Mouse (Mus musculus) bone marrow, adult 2 months (tissue): ENCODE results near the gene St3gal5. TPM values are rescaled to one million over a fixed set of nuclear protein-coding genes. Genes with fewer than 3 reads are reported as not detected.

Source experiments
- H3K27ac ChIP-seq: fragments of 200-500 bp; 2 replicates; pipeline ENCODE4 v1.5.1; 2012; ENCODE audit warnings: low read depth, mild to moderate bottlenecking, control low read depth, inconsistent platforms, low read length; ENCODE audit not compliant: control insufficient read depth, poor library complexity, insufficient read depth
- H3K4me1 ChIP-seq: fragments of 200-500 bp; 2 replicates; pipeline ENCODE4 v1.6.1; 2011; ENCODE audit warnings: low read length; ENCODE audit not compliant: control insufficient read depth, insufficient read depth
- H3K4me3 ChIP-seq: fragments of 200-500 bp; replicated peaks from 2 replicates; pipeline ENCODE3; 2011; ENCODE audit warnings: mild to moderate bottlenecking, low read depth, low read length, control low read depth; ENCODE audit not compliant: control insufficient read depth
- CTCF ChIP-seq: fragments of 200-500 bp; IDR thresholded peaks from 2 replicates; pipeline ENCODE4 v1.5.1; 2011; ENCODE audit warnings: low read length, control low read depth; ENCODE audit not compliant: control insufficient read depth, insufficient read depth
- POLR2A ChIP-seq: fragments of 200-500 bp; IDR thresholded peaks from 2 replicates; pipeline ENCODE4 v1.6.1; 2011; ENCODE audit warnings: low read depth, mild to moderate bottlenecking, control low read depth, low read length, borderline replicate concordance; ENCODE audit not compliant: control insufficient read depth
- WGBS: fragments of 180-500 bp; shearing (Covaris S2); methylation state at CpG from one replicate; pipeline ENCODE4 v1.1.7; 2018; 5-methylcytosine and 5-hydroxymethylcytosine counted together
- polyA plus RNA-seq: library from polyadenylated mRNA; stranded (reverse); fragments of >200 nt; gene quantifications from 2 replicates; pipeline ENCODE4 v1.2.4, GENCODE M21; 2011; ENCODE audit warnings: low replicate concordance; ENCODE audit not compliant: missing spikeins, insufficient read depth, insufficient read length

Gene St3gal5
- polyA plus RNA-seq, 1 experiment, result 203 TPM

- H3K4me3 ChIP-seq, result no peak overlapping the region
- H3K27ac ChIP-seq, result no peak overlapping the region
- H3K4me1 ChIP-seq, result no peaks in the 10 kb centered on the region; the same call in 1 of the 2 replicates
- WGBS, result 3% methylated on average over 6 of the region's 6 CpGs
- TF ChIP-seq CTCF, result peak; percentile 99
- no peak for TF ChIP-seq POLR2A
These were observed 88.6 kb downstream of the St3gal5 start for GRCm38 (mm10) chr6:72185893-72186490.

DNA sequence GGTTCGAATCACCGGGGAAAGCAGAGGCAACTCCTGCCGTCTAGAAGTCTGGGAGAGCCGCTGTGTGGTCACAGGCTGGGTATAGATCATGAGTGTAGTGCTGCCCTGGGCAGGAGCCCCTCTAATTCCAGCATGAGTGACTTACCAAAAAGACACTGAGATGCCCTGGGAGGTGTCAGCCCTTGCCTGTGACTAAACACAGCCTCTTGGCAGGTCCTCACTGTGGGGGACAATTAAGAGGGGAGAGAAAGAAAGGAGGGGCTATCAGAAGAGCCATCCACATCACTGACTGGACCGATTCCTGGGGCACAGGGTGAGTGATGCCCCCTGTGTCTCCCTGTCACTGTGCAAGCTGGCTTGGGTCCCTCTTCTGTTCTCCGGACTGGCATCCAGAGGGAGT is 89.4 kb downstream of the St3gal5 start:
- WGBS, result 75% methylated on average over 6 of the region's 6 CpGs
- Histone ChIP-seq H3K27ac (no peak overlapping the region), H3K4me1 (no peaks in the 10 kb centered on the region; the same call in 1 of the 2 replicates), H3K4me3 (no peak overlapping the region)
- TF ChIP-seq POLR2A, result no peak
- no peak for TF ChIP-seq CTCF

DNA sequence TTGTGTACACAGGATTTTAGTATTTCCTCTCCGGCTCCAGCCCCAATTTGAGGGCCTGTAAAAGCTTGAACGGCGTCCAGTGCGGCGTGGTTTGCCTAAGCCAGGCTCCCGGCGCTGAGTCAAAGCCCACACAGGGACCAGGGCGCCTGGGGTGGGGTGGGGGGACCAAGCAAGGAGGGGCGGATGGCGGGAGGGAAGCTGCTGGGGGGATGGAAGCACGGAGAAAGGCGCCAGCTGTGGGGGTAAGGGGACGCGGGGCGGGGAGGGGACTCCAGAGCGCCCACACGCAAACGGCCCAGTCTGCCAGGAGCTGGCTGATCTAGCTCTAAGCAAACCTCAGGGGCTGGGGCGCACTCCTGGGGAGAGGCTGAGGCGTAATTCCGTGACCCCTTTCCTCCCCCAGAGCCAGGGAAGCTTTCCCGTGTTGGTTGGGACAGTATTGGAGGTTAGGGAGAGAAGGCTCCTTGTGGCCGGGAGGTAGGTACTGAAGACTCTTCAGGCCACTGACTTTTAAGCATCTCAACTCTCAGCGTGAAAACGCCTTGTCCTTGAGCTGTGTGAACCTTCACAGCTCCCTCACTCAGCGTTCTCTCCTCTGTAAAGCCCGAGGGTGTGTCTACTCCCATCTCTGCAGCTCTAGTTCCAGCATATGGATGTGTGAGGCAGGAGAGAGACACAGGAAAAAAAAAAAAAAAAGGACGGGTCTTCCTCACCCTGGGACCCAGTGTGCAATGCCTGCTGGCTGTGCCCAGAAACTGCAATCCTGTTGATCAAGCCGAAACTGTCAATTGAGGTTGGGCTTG is 91.9 kb downstream of the St3gal5 start:
- Histone ChIP-seq H3K4me3 (no peak overlapping the region), H3K27ac (no peak overlapping the region), H3K4me1 (no peaks in the 10 kb centered on the region; the same call in 1 of the 2 replicates)
- WGBS, result 8% methylated on average over 29 of the region's 29 CpGs
- TF ChIP-seq CTCF, result no peak
- TF ChIP-seq POLR2A, result no peak

GRCm38 (mm10) chr6:72190120-72190519 is 92.7 kb downstream of the St3gal5 start:
- no peak overlapping the region for H3K4me3 ChIP-seq
- H3K4me1 ChIP-seq, result no peaks in the 10 kb centered on the region; the same call in 1 of the 2 replicates
- TF ChIP-seq POLR2A (no peak), CTCF (no peak)
- no peak overlapping the region for H3K27ac ChIP-seq
- WGBS, result 5% methylated on average over 6 of the region's 6 CpGs

GRCm38 (mm10) chr6:72190577-72190976 is 93.2 kb downstream of the St3gal5 start:
- WGBS, result 57% methylated on average over 5 of the region's 5 CpGs

DNA sequence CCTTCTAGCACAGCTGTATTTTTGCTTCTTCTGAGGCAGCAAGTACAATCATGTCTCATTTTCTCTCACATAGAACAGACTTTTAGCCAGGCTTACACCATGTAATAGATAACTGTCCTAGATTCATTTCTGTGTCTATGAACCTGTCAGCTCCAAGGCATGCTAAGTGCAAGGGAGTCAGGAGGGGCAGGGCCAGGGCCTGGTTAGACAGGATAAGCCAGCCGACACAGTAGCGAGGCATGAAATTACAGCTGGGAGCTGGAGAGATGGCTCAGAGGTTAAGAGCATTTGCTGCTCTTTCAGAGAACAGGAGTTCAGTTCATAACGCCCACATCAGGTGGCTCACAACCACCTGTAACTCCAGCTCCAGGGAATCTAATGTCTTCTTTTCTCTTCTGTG is 99.3 kb downstream of the St3gal5 start:
- H3K4me1 ChIP-seq, result no peaks in the 10 kb centered on the region; the same call in 1 of the 2 replicates
- TF ChIP-seq CTCF (no peak), POLR2A (no peak)
- no peak overlapping the region for H3K27ac ChIP-seq
- 85% methylated on average over 3 of the region's 3 CpGs for WGBS
- no peak overlapping the region for H3K4me3 ChIP-seq

More at GRCm38 (mm10) chr6:72190577-72190976, 93.2 kb downstream of the St3gal5 start:
- no peak overlapping the region for H3K27ac ChIP-seq
- no peaks in the 10 kb centered on the region; the same call in 1 of the 2 replicates for H3K4me1 ChIP-seq
- H3K4me3 ChIP-seq, result no peak overlapping the region
- TF ChIP-seq CTCF, result no peak
- TF ChIP-seq POLR2A, result no peak

DNA sequence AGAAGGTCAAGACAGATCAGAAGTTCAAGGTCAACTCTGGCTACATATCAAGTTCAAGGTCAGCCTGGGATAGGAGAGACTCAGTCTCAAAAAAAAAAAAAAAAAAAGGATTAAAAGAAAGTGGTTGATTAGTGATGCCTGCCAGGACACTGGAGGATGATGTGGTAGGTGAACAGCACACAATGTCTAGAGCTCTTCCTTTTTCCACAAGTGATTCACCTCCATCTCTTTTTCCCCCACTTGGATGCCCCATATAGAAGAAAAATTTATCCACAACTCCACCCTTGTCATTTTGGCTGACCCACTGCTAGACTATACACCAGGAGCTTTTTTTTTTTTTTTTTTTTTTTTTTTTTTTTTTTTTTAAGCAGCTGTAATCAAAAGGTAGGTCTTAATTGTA is 100.1 kb downstream of the St3gal5 start:
- H3K4me1 ChIP-seq, result no peaks in the 10 kb centered on the region
- TF ChIP-seq POLR2A, result no peak
- no peak for TF ChIP-seq CTCF
- no peak overlapping the region for H3K27ac ChIP-seq
- H3K4me3 ChIP-seq, result no peak overlapping the region

DNA sequence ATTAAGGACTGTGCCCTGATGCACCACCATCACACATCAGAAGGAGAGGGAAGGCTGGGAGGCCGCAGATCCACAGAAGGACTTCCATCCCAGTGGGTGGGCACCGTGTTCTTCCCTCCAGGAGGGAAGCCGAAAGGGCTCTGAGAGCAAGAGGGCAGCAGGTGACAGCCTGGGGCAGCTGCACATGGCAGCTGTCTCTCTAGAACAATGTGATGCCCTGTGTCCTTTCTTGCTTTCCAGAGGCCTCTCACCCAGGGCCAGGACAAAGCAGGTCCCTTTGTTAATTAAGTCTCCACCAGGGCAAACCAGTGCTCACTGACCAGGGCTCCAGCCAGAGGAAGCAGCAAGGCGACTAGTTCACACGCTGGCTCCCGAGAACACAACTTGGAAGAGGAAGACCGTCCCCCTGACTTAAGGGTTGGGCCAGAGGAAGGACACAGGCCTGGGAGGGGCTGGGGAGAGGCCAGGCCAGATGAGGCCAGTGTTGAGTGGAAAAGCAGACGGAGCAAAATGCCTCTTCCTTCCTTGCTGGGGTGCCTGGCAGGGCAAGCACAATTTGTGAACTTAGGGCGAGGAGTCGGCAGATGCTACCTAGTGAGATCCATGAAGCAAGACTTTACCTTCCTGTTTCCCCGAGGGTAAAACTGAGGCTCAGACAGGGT is 103.3 kb downstream of the St3gal5 start:
- Histone ChIP-seq H3K4me1 (no peaks in the 10 kb centered on the region), H3K4me3 (no peak overlapping the region), H3K27ac (no peak overlapping the region)
- 66% methylated on average over 11 of the region's 11 CpGs for WGBS
- no peak for TF ChIP-seq POLR2A
